Mouse (Mus musculus) midbrain, embryonic 16.5 days (tissue): ENCODE data around the gene Napb. TPM values are rescaled to one million over a fixed set of nuclear protein-coding genes. Genes with fewer than 3 reads are reported as not detected.

Experiments used
- polyA plus RNA-seq: library from polyadenylated mRNA; unstranded; fragments of >200 nt; fragmentation: Nextera tagmentation; extraction: Ambion mirVana; gene quantifications from 2 replicates; pipeline ENCODE4 v1.2.1, GENCODE M21; 2015

Napb gene
- polyA plus RNA-seq, 1 experiment from 2014 or later: 114 TPM

Other genes starting within 250 kb of the Napb start
- gene Nxt1, start 59.9 kb downstream of the Napb start, polyA plus RNA-seq: 36.8 and 43.5 TPM in 2 replicates
- 15.8 and 16.1 TPM in 2 replicates for gene Gzf1, start 51.4 kb downstream of the Napb start, polyA plus RNA-seq
- gene Cstl1, start 17.9 kb upstream of the Napb start, polyA plus RNA-seq: not detected in 2 replicates
- not detected in 2 replicates for gene Cst11, start 39.0 kb upstream of the Napb start, polyA plus RNA-seq
- not detected in 2 replicates for gene 8030411F24Rik, start 49.5 kb upstream of the Napb start, polyA plus RNA-seq
- not detected in 2 replicates for gene Cst12, start 56.9 kb upstream of the Napb start, polyA plus RNA-seq
- not detected in 2 replicates for gene Cst8, start 66.3 kb upstream of the Napb start, polyA plus RNA-seq
- gene Cst13, start 87.6 kb upstream of the Napb start, polyA plus RNA-seq: not detected in 2 replicates
- gene Cst9, start 102.7 kb upstream of the Napb start, polyA plus RNA-seq: not detected in 2 replicates
- not detected in 2 replicates for gene 9230104L09Rik, start 132.6 kb upstream of the Napb start, polyA plus RNA-seq
- gene Cst3, start 143.2 kb upstream of the Napb start, polyA plus RNA-seq: 550 and 644 TPM in 2 replicates